Mouse (Mus musculus) E14TG2a.4 (cell line): ENCODE measurements around the gene Lhx2.

Source experiments
- H3K27me3 ChIP-seq: 2 replicates; pipeline ENCODE4 v1.6.1; 2014; ENCODE audit warnings: low read length, control low read depth; ENCODE audit not compliant: insufficient read depth
- H3K36me3 ChIP-seq: 2 replicates; pipeline ENCODE4 v1.6.1; 2014; ENCODE audit warnings: low read length, control low read depth; ENCODE audit not compliant: insufficient read depth
- H3K4me1 ChIP-seq: replicated peaks from 2 replicates; pipeline ENCODE4 v1.6.1; 2014; ENCODE audit warnings: low read depth, low read length, control low read depth
- H3K4me3 ChIP-seq: replicated peaks from 2 replicates; pipeline ENCODE4 v1.5.1; 2014; ENCODE audit warnings: mild to moderate bottlenecking, low read length
- H3K9me3 ChIP-seq: 2 replicates; pipeline ENCODE4 v1.6.1; 2014; ENCODE audit warnings: low read length, control low read depth
- CTCF ChIP-seq: conservative IDR thresholded peaks from 2 replicates; pipeline ENCODE4 v1.5.1; 2014; ENCODE audit warnings: low read length
- NANOG ChIP-seq: IDR thresholded peaks from 2 replicates; pipeline ENCODE4 v1.6.1; 2014; ENCODE audit warnings: borderline replicate concordance, low read length, mixed read lengths
- POU5F1 ChIP-seq: IDR thresholded peaks from 2 replicates; pipeline ENCODE4 v1.6.1; 2014; ENCODE audit warnings: low read length, borderline replicate concordance

Lhx2 gene

GRCm38 (mm10) chr2:38354717-38355510, 15.8 kb downstream of the Lhx2 start:
- Histone ChIP-seq H3K4me3 (peak overlapping the region; percentile 49), H3K36me3 (no peaks in the 10 kb centered on the region), H3K9me3 (peaks cover 11% of the 10 kb centered on the region), H3K27me3 (peaks cover 99% of the 10 kb centered on the region), H3K4me1 (peaks cover 57% of the 10 kb centered on the region)
- TF ChIP-seq NANOG (no peak), CTCF (no peak), POU5F1 (no peak)

GRCm38 (mm10) chr2:38355731-38356427, 16.8 kb downstream of the Lhx2 start:
- H3K9me3 ChIP-seq: peaks cover 5% of the 10 kb centered on the region; the same call in 1 of the 2 replicates
- peak overlapping the region; percentile 49 for H3K4me3 ChIP-seq
- H3K27me3 ChIP-seq: peaks cover 99% of the 10 kb centered on the region
- peaks cover 50% of the 10 kb centered on the region for H3K4me1 ChIP-seq
- H3K36me3 ChIP-seq: no peaks in the 10 kb centered on the region
- TF ChIP-seq NANOG (no peak), POU5F1 (no peak)

GRCm38 (mm10) chr2:38356428-38357260, 17.6 kb downstream of the Lhx2 start:
- H3K36me3 ChIP-seq: no peaks in the 10 kb centered on the region
- H3K9me3 ChIP-seq: peaks cover 5% of the 10 kb centered on the region; the same call in 1 of the 2 replicates
- H3K4me3 ChIP-seq: peak overlapping the region; percentile 49
- no peak for TF ChIP-seq CTCF
- no peak for TF ChIP-seq NANOG
- TF ChIP-seq POU5F1: no peak
- H3K4me1 ChIP-seq: peaks cover 49% of the 10 kb centered on the region
- peaks cover 100% of the 10 kb centered on the region for H3K27me3 ChIP-seq

GRCm38 (mm10) chr2:38357294-38358246, 18.5 kb downstream of the Lhx2 start:
- Histone ChIP-seq H3K36me3 (no peaks in the 10 kb centered on the region), H3K4me1 (peaks cover 40% of the 10 kb centered on the region), H3K9me3 (peaks cover 5% of the 10 kb centered on the region; the same call in 1 of the 2 replicates), H3K27me3 (peaks cover 100% of the 10 kb centered on the region), H3K4me3 (0 out of 2 replicates have a peak overlapping the region, but pooled peaks have one; percentile 49)
- TF ChIP-seq CTCF: no peak
- TF ChIP-seq NANOG: no peak
- no peak for TF ChIP-seq POU5F1

- Histone ChIP-seq H3K4me1 (peaks cover 33% of the 10 kb centered on the region), H3K9me3 (peaks cover 1% of the 10 kb centered on the region; the same call in 1 of the 2 replicates), H3K36me3 (no peaks in the 10 kb centered on the region), H3K27me3 (peaks cover 100% of the 10 kb centered on the region), H3K4me3 (no peak overlapping the region)
- TF ChIP-seq CTCF: no peak
- no peak for TF ChIP-seq POU5F1
- TF ChIP-seq NANOG: no peak
Measured at GRCm38 (mm10) chr2:38358611-38359010, 19.5 kb downstream of the Lhx2 start.

GRCm38 (mm10) chr2:38359186-38359585, 20.1 kb downstream of the Lhx2 start:
- Histone ChIP-seq H3K27me3 (peaks cover 100% of the 10 kb centered on the region), H3K36me3 (no peaks in the 10 kb centered on the region), H3K4me1 (peaks cover 32% of the 10 kb centered on the region), H3K9me3 (no peaks in the 10 kb centered on the region; the same call in 1 of the 2 replicates), H3K4me3 (no peak overlapping the region)
- TF ChIP-seq CTCF: no peak
- no peak for TF ChIP-seq NANOG
- no peak for TF ChIP-seq POU5F1

GRCm38 (mm10) chr2:38359811-38360210, 20.7 kb downstream of the Lhx2 start:
- Histone ChIP-seq H3K4me1 (peaks cover 26% of the 10 kb centered on the region), H3K36me3 (no peaks in the 10 kb centered on the region), H3K4me3 (no peak overlapping the region), H3K27me3 (peaks cover 97% of the 10 kb centered on the region), H3K9me3 (no peaks in the 10 kb centered on the region; the same call in 1 of the 2 replicates)
- no peak for TF ChIP-seq NANOG
- TF ChIP-seq CTCF: no peak
- no peak for TF ChIP-seq POU5F1
